Mouse (Mus musculus) heart, postnatal 0 days (tissue): ENCODE results near the gene Cxcl2. TPM values are rescaled to one million over a fixed set of nuclear protein-coding genes. Genes with fewer than 3 reads are reported as not detected.

ENCODE experiments used
- ATAC-seq: fragments of 200-750 bp; cut with Nextera tagmentation; 2 replicates; pipeline ENCODE4 v1.8.0; 2017; ENCODE audit warnings: low read depth, moderate number of reproducible peaks, moderate library complexity; ENCODE audit not compliant: insufficient read depth
- DNase-seq: peaks from one replicate; pipeline ENCODE4 v3.0.0-alpha.2; 2016; ENCODE audit warnings: low spot score
- H3K27ac ChIP-seq: fragments of 300-500 bp; sonication (generic); 2 replicates; pipeline ENCODE4 v1.5.1; 2014; ENCODE audit warnings: low read depth, mild to moderate bottlenecking
- H3K27me3 ChIP-seq: fragments of 300-500 bp; sonication (generic); 2 replicates; pipeline ENCODE4 v1.6.1; 2014; ENCODE audit warnings: low read length, mixed read lengths; ENCODE audit not compliant: control insufficient read depth, insufficient read depth
- H3K36me3 ChIP-seq: fragments of 300-500 bp; sonication (generic); replicated peaks from 2 replicates; pipeline ENCODE4 v1.6.1; 2014; ENCODE audit warnings: low read length, mixed read lengths; ENCODE audit not compliant: control insufficient read depth, insufficient read depth
- H3K4me1 ChIP-seq: fragments of 300-500 bp; sonication (generic); 2 replicates; pipeline ENCODE4 v1.6.1; 2014; ENCODE audit warnings: antibody characterized with exemption; ENCODE audit not compliant: control insufficient read depth, insufficient read depth
- H3K4me2 ChIP-seq: fragments of 300-500 bp; sonication (generic); 2 replicates; pipeline ENCODE4 v1.6.1; 2014; ENCODE audit warnings: low read depth, mild to moderate bottlenecking, low read length, moderate library complexity
- H3K4me3 ChIP-seq: fragments of 300-500 bp; sonication (generic); 2 replicates; pipeline ENCODE4 v1.5.1; 2014; ENCODE audit warnings: low read depth, low read length
- H3K9ac ChIP-seq: fragments of 300-500 bp; sonication (generic); replicated peaks from 2 replicates; pipeline ENCODE4 v1.6.1; 2014; ENCODE audit warnings: low read depth, low read length, mixed read lengths
- H3K9me3 ChIP-seq: fragments of 300-500 bp; sonication (generic); replicated peaks from 2 replicates; pipeline ENCODE4 v1.6.1; 2016; ENCODE audit warnings: low read length; ENCODE audit not compliant: control insufficient read depth
- CTCF ChIP-seq: IDR thresholded peaks from 2 replicates; pipeline ENCODE4 v1.5.1; 2016; ENCODE audit warnings: antibody characterized with exemption, control low read depth, low read depth
- EP300 ChIP-seq: IDR thresholded peaks from 2 replicates; pipeline ENCODE4 v1.6.1; 2016; ENCODE audit warnings: antibody characterized with exemption, low read depth
- WGBS: fragments of 180-500 bp; shearing (Covaris S2); extraction: QIAGEN DNeasy Blood & Tissue Kit; methylation state at CpG from one replicate; pipeline ENCODE4 v1.1.7; 2014; 5-methylcytosine and 5-hydroxymethylcytosine counted together
- polyA plus RNA-seq: library from polyadenylated mRNA; unstranded; fragments of >200 nt; fragmentation: Nextera tagmentation; extraction: Ambion mirVana; gene quantifications from 2 replicates; pipeline ENCODE4 v1.2.1, GENCODE M21; 2015
- total RNA-seq: library from RNA; depleted of rRNA; stranded (reverse); fragments of >200 nt; gene quantifications from 2 replicates; pipeline ENCODE4 v1.2.3, GENCODE M21; 2014; ENCODE audit warnings: low replicate concordance

Cxcl2 gene
- total and polyA plus RNA-seq, 2 experiments from 2014 or later = not detected

DNA sequence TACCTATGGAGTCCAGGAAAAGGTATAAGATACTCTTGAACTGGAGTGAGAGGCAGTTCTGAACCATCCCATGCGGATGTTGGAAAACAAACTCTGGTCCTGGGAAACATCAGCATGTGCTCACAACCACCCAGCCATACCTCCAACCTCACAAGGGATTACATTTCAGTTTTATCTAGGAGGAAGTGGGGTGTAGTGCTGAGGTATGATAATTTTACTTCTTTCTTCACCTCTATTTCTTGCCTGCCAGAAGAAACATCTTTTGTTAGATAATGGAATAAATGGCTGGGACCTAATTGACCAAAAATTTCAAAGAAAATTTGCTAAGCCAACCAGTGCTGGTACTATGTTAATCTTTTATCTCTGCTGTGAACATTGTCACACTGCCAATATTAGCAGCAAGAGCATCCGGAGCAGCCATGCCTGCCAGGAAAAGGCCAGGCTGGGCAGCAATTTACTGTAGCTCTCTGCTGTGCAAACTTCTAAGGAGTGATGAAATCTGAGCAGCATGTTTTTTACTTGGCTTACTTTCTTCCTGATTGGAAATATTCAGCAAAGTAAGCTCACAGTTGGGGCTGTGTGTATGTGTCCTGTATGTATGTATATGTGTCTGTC is 18.9 kb upstream of the Cxcl2 start:
- Histone ChIP-seq H3K27ac (no peak overlapping the region), H3K4me2 (no peak overlapping the region), H3K4me1 (peaks cover 9% of the 10 kb centered on the region), H3K9me3 (no peaks in the 10 kb centered on the region), H3K36me3 (no peaks in the 10 kb centered on the region), H3K4me3 (no peak overlapping the region), H3K27me3 (no peaks in the 10 kb centered on the region), H3K9ac (no peak overlapping the region)
- no peak for TF ChIP-seq EP300
- no peak for TF ChIP-seq CTCF
- no peak for DNase-seq
- peak; percentile 44; the same call in 1 of the 2 replicates for ATAC-seq
- 20% methylated on average over 2 of the region's 2 CpGs for WGBS

DNA sequence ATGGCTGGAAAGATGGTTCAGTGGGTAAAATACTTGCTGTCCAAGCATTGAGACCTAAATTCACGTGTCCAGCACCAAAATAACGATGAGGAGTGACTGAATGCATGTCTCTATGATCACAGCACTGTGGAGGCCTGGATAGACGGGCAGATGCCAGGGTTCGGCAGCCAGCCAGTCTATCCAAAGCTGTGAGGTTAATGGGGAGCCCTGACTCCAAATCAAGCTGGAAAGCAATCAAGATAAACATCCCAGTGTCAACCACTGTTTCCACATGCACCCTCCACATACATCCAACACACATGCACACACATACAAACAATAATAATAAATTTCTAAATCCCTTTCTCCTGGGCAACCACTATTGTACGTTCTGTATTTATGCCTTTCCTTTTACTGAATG is 15.0 kb upstream of the Cxcl2 start:
- Histone ChIP-seq H3K4me1 (peaks cover 9% of the 10 kb centered on the region), H3K9me3 (no peaks in the 10 kb centered on the region), H3K9ac (no peak overlapping the region), H3K4me3 (no peak overlapping the region), H3K36me3 (no peaks in the 10 kb centered on the region), H3K4me2 (no peak overlapping the region), H3K27me3 (no peaks in the 10 kb centered on the region), H3K27ac (no peak overlapping the region)
- TF ChIP-seq CTCF (no peak), EP300 (no peak)
- 63% methylated on average over 5 of the region's 5 CpGs for WGBS
- ATAC-seq (no peak), DNase-seq (no peak)

DNA sequence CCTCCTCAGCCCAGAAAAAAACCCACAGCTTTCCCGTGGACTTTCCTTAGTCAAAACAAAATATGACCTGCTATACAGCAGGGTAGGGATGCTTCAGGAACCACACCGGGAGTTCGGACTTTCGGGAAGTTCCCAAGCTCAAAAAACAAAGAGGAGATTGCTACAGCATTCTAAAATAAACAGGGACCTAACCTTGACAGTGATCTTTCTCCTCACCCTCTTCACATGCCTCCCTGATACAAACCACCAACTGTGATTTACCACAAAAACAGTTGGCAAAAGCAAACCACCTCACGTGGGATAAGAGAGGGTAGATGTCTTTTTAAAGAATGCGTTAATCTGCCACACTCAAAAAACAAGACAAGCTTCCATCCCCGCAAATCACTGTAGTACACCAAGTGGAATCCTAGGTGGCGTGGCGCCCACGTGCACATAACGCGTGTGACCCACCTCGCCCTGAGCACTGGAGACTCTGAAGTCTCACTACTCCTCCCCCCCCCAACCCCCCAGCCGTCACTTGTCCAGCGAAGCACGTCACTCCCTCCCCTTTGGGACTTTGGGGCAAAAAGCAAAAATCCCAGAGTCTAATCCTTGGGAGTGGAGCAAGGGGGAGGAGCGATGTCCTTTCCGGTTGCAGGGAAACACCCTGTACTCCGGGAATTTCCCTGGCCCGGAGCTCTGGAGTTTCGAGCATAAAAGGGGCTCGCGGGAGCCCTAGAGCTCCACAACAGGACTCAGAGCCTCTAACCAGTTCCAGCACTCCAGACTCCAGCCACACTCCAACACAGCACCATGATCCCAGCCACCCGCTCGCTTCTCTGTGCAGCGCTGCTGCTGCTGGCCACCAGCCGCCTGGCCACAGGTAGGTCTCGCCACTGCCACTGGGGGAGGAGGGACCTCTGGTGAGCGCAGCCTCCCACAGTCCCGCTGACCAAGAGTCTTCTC is 12.9 kb upstream of the Cxcl2 start, which contains the start of gene Cxcl1:
Gene Cxcl1, plus strand, starts transcription at position 723 of the 945 bp plus-strand sequence.
- peak within 1 kb of the TSS; percentile 58 for H3K9ac ChIP-seq
- peaks cover under 1% of the 10 kb centered on the region; the same call in 1 of the 2 replicates for H3K4me1 ChIP-seq
- H3K9me3 ChIP-seq = no peaks in the 10 kb centered on the region
- no peaks in the 10 kb centered on the region for H3K36me3 ChIP-seq
- peak; percentile 74 for ATAC-seq
- 8% methylated on average over 30 of the region's 30 CpGs for WGBS
- H3K27ac ChIP-seq = peak within 1 kb of the TSS; percentile 22; the same call in 1 of the 2 replicates
- TF ChIP-seq EP300 (no peak), CTCF (peak; percentile 35)
- DNase-seq = peak; percentile 49
- H3K27me3 ChIP-seq = no peaks in the 10 kb centered on the region
- peak within 1 kb of the TSS; percentile 82 for H3K4me2 ChIP-seq
- H3K4me3 ChIP-seq = peak within 1 kb of the TSS; percentile 60

DNA sequence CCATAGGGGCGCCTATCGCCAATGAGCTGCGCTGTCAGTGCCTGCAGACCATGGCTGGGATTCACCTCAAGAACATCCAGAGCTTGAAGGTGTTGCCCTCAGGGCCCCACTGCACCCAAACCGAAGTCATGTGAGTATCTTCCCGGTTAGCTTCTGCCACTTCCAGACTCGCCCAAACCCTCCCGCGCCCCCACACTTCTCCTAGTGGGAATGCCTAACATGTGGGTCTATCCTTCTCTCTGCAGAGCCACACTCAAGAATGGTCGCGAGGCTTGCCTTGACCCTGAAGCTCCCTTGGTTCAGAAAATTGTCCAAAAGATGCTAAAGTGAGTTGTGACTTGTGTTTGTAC is 12.2 kb upstream of the Cxcl2 start:
- Histone ChIP-seq H3K36me3 (no peaks in the 10 kb centered on the region), H3K27me3 (no peaks in the 10 kb centered on the region), H3K9me3 (no peaks in the 10 kb centered on the region), H3K4me2 (peak overlapping the region; percentile 82), H3K9ac (peak overlapping the region; percentile 58), H3K4me1 (no peaks in the 10 kb centered on the region), H3K27ac (peak overlapping the region; percentile 22; the same call in 1 of the 2 replicates), H3K4me3 (peak overlapping the region; percentile 60)
- ATAC-seq (no peak), DNase-seq (no peak)
- no peak for TF ChIP-seq EP300
- no peak for TF ChIP-seq CTCF
- 30% methylated on average over 10 of the region's 10 CpGs for WGBS

DNA sequence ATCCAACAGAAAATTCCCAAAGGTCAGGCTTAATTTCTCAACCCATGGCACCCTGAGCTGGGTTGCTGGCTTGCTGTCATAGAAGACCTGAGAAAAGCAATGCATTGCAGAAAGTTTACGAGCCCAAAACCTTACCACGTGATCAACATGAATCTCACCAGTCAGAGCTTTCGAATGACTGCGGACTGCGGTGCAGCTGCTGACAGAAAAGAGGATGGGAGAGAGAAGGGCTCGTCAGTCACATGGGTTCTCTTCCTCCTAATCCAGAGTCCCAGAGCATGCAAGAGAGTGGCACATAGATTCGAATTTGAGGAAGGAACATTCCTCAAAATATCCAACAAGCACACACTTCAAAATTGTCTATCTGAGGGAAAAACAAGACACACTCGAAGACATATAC is 9.4 kb upstream of the Cxcl2 start:
- Histone ChIP-seq H3K9me3 (no peaks in the 10 kb centered on the region), H3K9ac (no peak overlapping the region), H3K4me1 (no peaks in the 10 kb centered on the region), H3K4me3 (no peak overlapping the region), H3K36me3 (no peaks in the 10 kb centered on the region), H3K27ac (no peak overlapping the region), H3K27me3 (no peaks in the 10 kb centered on the region), H3K4me2 (no peak overlapping the region)
- TF ChIP-seq CTCF = no peak
- no peak for TF ChIP-seq EP300
- DNase-seq (no peak), ATAC-seq (no peak)
- 62% methylated on average over 8 of the region's 8 CpGs for WGBS
